Mouse (Mus musculus): ENCODE results near the gene Celsr1.

Celsr1 gene

DNA sequence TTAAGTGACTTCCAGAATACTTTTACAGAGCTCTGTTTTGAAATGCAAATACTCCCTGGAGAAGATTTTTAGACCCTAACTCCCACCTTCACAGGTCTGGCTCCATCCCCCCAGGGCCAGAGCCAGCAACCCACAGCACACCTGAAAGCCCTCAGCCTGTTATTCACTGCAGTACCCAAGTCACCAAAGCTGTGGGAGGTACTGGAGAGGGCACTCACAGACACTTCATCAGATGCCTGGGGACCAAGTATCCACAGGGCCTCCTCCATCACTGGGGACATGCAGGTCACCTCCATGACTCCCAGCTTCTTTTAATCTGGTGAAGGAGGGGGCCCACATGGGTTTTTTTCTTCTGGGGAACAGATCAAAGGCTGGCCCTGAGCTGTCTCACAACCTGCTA lies 40.2 kb downstream of the Celsr1 start:
- no peak for DNase-seq

DNA sequence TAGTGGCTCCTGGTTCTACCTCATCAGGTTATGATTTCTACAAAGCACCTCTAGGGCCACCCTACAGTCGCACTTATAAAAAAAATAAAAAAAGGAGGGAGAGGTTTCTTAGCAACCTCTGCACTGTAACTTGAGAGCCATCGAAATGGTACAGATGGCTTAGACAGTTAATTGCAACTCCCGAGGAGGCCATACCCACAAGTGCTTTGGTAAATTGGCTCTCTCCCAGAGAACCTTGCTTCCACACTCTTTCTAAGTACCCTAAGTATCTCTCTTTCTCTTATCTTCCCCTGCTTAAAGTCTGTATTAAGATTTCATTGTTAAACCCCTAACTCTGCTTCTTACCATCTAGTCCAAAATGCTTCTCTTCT lies 41.5 kb downstream of the Celsr1 start:
- no peak for DNase-seq

DNA sequence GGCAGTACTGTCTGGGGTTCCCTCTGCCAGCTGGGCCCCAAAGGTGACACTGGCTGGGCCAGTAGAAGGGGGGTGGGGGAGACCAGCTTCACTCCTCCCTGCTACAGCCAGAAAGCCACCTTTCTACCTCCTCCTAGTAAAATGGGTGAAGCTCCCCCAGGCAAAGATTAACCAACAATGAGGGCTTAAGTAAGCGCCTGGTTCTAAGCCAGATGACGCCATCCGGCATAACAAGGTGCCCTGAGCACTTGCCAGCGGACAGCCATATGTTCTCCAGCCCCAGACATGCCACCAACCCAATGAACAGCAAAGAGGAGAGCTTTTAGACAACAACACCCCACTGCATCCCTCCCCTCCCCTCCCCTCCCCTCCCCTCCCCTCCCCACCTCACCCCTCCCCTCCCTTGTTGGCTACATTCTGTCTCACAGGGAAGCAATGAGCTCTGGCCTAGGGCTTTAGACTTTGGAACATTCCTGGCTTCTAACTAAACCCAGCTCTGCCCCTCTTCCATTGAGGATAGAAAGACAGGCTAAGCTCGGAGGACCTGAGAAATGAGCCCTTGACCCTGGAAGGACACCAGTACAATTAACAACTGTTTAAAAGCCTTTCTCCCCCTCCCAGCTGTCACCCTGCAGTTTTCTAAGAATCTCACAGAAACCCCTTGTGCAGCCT lies 42.0 kb downstream of the Celsr1 start:
- peak; percentile 47 for DNase-seq

DNA sequence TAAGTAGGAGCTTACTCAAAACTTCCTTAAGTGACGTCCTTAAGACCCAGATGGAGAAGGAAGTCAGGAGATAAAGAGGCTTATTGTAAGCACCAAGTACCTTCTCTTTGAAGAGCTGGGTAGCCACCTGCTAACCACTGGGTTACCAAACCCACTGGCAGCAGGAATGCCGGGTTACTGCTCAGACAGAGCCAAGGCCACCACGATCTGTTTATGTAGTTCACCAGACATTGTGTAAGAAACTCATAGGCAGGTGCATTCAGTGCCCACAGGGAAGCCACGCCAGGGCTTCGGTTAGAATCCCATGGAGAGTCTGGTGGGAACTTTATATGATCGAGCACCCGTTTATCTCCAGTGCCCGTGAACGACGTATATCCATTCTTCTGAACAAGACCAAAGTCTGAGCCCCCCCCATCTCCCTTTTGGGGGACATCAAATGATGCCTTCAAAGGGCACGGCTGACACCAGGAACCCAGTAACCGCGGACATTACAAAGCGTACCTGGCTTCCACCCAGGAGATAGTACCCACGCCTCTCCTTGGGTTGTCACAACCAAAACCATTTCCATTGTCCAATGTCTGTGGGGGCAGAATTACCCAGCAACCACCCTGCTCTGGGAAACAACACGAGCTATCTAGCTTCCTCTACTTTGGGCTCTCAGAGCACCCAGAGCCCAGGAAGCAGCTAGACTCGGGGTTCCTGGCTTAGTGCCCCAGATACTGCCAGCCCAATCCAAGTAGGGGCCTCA lies 42.7 kb downstream of the Celsr1 start:
- DNase-seq, result no peak

DNA sequence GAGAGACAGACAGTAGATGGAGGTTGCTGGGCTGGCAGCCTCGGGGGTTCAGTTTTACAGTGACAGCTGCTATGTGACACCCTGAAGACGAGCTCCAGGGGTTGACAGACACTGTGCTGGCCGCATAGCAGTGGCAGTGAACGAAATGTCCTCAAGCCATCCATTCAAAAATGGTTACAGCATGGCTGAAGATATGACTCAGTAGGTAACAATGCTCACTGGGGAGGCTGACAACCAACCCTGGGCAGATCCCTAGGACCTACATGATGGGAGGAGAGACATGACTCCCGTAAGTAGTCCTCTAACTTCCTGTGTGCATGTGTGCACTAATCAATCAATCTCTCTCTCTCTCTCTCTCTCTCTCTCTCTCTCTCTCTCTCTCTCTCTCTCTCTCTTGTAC lies 45.7 kb downstream of the Celsr1 start:
- DNase-seq, result no peak

DNA sequence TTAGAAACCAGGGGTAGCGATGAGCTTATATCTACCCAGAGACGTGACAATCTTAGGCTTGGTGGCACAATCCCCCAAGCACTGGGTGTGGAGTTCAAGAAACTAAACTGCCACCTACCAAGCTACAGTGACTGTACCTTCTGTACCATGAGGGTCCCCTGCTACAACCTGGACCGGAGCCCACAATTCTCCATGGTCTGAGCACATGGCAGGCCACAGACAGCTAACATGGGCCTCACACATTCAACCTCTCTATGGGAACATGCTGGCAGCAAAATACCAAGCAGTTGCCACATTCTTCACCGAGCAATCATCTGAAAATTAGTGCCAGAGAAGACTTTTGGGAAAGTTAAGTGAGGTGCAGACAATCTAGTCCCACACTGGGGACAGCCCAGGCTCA lies 47.4 kb downstream of the Celsr1 start:
- no peak for DNase-seq

DNA sequence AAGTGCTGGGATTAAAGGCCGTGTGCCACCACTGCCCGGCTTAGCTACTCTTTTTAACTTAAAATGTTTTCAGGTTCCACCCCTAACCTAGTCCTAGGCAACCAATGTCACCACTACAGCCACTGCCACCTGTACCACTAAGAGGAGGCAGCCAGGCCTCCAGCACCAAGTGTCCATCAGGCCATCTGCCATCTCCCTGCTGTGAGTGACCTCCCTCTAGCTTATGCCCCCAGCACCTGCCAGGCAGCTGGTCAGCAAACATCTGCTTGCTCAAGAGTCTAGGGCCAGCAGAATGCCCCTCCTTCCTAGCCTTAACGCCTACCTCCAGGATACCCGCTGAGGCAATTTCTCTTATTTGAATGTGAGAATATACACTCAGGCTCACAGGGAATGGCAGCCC lies 48.0 kb downstream of the Celsr1 start:
- DNase-seq, result no peak

DNA sequence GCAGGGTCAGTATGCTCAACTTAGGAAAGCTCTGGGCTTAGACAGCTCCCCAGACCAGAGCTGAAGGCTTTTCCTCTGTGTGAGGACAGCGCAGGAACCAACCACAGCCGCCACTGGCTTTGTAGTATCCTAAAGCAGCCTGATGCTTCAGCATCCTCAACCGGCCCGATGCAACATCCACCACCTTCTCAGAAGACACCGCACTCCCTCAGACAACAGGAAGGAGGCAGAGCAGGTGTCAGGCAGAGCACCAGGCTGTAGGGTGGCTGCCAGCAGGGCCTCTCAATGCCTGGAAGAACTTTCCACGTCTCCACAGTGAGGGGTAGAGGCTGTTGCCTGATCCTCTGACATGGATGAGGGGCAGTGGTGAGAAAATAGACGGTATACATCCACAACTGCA lies 50.4 kb downstream of the Celsr1 start:
- DNase-seq, result no peak

DNA sequence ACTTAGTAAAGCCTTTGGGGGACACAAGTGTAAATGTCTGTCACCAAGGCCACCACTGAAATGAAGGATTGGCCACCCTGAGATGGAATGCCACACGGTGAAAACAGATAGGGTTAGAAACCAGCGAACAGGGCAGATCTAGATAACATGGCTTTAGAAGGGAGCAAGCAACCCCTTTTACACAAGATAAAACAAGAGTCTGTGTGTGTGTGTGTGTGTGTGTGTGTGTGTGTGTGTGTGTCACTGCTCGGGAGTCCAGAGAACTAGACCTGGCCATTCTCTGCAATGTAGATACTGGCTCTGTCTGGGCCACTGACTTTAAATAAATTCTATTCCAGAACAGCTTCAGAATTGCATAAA lies 51.2 kb downstream of the Celsr1 start:
- no peak for DNase-seq

DNA sequence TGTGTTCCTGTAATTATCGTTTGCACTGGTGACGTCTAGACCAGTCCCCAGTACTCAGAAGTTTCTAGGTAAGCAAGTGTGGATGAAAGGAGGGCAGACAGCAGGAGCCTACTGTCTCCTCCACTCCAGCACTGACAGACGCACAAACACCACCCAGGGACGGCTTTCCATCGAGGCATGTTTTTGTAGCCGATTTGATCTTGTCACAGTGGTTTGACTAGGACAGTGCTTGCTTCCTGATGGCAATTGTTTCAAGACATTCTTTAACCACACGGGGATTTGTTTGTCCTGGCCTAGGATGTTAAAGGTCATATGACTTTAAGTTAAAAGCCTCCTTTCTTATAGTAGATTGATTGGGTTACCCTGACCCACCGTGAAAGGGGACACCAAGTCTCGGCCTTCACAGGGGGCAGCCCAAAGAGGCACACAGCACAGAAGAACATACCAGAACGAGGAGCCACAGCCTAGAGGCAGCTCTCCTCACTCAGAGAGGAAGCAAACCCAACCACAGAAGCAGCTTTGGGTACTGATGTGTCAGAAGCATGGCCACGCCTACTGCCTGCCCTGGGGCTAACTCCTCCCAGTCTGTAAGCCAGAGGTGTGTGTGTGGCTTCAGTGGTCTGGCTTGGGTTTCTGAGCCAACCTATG lies 51.7 kb downstream of the Celsr1 start:
- DNase-seq, result peak; percentile 60

DNA sequence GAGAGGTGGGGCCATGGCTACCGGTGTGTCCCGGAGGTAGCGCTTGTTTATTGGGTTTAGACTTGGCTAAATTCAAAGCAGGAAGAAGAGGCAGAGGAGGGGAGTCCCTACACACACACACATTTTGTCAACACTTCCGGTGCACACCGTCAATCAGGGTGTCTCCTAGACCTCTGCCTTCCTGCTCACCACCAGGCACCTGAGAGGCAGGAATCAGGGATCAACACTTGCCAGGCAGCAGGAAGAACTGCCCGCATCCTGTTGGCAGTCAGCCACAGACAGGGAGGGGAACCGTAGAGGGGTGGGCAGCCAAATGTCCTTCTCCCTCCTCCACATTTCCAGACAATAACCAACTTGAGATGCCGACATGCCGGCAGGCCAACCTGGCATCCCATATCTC lies 56.5 kb downstream of the Celsr1 start:
- DNase-seq, result peak; percentile 51

DNA sequence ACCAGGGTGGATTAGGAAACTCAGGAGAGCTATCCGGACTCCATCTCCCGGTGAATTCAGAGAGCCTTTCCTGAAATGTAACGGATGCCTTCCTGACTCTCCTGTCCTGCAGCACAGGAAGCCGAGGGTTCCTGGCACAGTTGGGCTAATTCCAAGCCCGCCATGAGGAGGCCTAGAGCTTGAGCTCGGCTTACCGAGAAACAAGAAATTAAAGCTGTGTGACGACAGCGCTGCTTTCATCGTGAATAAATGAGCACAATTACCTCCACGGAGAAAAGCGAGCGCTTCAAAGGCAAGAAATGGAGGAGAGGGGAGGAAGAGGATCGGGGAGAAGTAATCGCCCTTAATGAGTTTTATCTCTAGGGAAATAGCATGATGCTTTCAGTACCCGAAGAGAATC lies 57.8 kb downstream of the Celsr1 start:
- DNase-seq, result no peak

DNA sequence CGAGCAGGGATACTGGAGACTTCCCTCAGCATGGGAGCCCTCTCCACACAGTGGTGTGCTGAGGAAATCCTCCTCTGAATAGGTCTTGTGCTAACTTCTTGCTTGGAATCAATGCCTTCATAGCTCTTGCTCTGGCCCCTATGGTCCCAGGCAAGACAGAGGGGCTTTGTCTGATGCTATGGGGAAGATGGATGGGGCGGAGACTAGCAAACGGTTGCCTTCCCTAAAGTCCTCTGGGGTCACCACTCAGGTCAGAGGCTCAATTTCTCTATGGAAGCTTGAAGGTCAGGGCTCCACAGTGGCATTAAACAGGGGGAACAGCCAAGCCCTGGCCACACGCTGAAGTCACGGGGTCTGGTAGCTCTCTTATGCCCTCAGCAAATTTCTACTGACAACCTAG lies 62.0 kb downstream of the Celsr1 start:
- DNase-seq, result no peak

DNA sequence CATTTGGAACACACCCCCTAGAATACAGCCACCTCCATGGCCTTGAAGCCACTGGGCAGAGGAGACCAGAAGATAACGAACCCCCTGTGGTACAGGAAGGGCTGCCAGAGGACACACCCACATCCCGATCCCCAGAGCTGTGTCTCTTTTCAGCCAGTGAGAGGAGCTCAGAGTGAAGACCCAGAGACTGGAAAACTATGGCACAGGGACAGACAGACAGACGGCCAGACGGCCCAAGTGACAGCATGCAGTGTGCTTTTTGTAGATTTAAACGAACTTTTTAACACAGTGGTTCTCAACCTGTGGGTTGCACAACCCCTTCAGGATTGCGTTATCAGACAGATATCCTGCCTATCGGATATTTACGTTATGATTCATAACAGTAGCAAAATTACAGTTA lies 63.1 kb downstream of the Celsr1 start:
- DNase-seq, result no peak

DNA sequence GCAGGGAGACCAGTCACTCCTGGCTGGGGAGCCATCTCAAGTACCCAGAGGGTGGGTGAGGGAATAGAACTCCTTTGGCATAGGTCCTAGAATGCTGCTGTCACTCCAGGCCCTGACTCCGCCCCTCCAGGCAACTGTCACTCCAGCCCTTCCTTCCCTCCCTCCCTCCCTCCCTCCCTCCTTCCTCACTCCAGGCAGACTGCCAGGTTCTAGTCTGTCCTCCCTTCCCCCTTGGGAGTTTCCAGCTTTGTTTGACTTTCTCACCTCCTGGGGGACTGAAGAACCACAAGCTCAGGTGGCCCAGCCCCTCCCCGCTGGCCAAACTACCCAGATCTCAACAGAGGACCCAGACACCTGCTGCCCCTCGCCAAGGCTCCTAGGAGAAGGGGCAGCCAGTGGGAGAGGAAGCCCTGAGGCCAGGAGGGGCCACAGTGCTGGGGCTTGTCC lies 63.8 kb downstream of the Celsr1 start:
- peak; percentile 85 for DNase-seq

DNA sequence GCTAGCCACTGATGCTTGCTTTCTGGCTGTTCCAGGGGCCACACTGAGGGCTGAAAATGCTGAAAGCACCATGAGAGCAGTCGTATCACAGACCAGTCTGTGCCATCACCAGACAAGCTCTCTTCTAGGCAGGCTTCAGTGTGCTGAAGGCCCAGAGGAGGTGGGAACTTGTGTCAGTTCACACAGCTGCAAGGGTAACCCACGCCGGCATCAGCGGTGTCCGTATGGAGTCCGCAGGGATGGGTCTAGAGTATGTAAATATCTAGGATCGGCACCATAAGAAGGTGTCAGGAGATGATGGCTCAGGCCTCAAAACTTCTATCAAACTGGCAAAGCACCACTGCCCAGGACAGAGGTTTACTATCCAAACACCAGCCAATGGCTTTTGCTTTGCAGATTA lies 64.3 kb downstream of the Celsr1 start:
- no peak for DNase-seq

DNA sequence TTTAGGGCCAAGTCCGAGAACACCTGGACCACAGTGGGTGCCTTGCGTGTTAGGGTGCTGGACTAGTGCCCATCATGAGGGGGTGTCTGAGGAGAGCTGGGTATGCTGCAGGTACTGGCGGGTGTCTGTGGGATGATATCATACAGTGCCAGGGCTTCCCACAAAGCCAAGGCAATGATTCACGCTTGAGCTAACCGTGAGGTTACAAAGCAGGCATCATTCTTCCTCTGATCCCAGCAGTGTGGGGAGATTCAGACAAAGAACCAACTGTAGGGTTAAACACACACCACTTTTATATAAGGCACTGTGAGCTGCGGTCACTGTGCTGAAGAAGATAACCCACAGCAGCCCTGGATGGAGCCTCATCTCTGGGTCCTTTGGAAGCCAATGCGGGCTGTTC lies 67.5 kb downstream of the Celsr1 start:
- no peak for DNase-seq

DNA sequence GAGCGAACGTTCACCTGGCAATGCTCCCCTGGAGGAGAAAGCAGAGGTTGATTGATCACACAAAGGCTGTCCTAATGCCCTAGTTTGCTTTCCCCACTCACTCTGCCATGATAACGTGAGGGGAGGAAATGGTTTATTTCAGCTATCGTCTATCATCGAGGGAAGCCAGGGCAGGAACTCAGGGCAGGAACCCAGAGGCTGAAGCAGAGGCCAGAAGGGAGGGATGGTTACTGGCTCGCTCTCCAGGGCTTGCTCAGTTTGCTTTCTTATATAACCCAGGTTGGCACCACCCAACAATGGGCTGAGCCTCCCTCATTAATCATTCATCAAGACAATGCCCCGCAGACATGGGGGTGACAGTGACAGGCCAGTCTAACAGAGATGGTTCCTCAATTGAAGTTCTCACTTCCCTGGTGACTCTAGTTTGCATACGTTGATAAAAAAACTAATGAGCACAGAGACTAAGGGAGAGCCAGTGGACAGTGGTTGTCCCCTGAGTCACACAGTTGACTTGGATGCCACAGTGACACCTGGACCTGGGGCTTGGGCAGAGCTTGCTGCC lies 70.2 kb downstream of the Celsr1 start:
- DNase-seq, result no peak

DNA sequence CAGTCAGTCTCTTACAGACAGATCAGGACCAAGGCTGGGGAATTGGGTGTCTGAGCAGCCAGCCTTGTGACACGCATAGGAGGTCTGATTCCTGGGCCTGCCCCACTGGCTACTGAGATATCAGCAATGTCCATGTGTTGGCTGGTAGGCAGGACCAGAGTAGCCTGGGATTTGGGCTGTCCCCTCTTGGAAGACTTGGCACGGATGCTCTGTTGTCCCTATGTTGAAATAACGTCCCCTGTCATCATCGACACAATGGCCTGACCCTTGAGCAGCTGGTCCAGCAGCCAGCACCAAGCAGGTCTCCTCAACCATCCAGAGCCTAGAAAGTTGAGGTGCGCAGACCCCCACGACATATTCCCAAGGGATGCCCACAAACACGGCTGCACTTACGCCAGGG lies 70.9 kb downstream of the Celsr1 start:
- no peak for DNase-seq

DNA sequence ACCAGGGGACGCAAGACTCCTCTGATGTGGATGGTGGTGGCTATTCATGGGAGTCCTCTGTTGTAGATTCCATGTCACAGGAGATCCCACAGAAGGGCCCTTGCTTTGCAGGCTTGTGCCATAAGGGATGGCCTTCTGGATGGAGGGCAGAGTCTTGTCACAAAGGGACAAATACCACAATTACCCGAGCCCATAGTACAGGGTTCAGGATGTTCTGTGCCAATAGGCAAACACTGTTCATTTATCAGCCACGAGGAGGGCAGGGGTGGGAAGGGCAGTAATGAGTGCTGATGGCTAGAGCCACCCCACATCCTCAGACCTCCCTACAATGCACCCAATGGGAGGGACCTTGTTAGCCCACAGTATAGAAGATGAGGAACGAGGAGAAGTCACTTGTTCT lies 71.9 kb downstream of the Celsr1 start:
- no peak for DNase-seq

DNA sequence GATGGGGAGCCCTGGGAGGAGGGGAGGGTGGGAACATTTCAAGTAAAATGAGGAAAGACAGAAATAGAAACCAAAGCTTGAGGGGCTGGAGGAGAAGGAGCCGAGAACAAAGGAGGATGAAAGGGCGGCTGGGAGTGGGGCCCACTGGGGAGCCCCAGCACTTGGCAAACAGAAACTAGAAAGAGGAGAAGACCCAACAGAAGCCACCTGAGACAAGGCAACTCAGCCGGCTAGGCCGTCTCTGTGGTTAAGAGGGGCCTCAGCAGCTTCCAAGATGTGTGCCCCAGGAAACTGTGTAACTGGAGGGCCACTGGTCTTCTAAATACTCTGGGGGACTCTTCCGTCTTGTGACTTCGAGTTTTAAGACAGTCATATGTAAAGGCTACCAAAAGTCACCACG lies 72.4 kb downstream of the Celsr1 start:
- DNase-seq, result no peak

DNA sequence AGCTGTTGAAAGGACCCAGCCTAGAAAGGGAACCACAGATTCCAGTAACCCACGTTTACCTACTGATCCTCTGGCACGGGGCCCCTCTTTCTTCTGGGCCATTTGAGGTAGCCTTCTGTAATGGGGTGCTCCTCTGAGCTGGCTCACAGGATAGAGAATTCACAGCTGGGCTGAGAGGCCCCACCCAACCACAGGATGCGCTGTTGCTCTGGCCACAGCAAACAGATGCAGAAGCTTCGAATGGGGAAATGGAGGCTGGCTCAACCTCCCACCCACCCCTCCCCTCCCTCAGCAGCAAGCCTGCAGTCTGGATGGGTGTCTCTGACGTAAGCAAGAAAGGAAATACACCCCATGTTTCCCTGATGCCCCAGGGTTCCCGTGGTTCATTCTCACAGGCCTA lies 77.4 kb downstream of the Celsr1 start:
- DNase-seq, result no peak

DNA sequence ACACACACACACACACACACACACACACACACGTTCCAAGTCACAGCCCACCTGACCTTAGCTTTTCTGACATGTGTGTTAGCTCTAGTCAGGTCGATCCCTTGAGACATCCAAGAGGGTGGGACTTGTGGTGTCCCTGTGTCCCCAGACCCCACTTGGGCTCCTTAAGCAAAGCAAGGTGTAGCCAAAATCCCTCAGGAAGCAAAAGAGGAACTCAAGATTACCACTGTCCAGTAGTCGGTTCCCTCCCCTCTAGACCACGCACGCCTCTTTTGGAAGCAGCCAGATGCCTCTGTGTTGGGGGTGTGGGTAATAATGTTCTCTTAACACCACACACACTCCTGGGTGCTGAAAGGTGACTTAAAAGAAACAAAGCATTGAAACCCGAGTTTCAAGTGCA lies 80.1 kb downstream of the Celsr1 start:
- no peak for DNase-seq

Measured in lung, postnatal 10 days (tissue).